Mouse (Mus musculus) c-Kit-positive CD71-positive TER-119-positive erythroid progenitor cells, embryonic 14.5 days (primary cell): ENCODE measurements around the gene Ell3.
"Not testable (repeated sequence)": the region's sequence is repeated elsewhere in the genome, so short reads cannot be mapped to it uniquely, and the experiment has no call there.

Experiments
- DNase-seq: peaks from one replicate; pipeline ENCODE4 v3.0.0-alpha.2; 2013; ENCODE audit warnings: low spot score

Gene Ell3

GRCm38 (mm10) chr2:121444178-121444577, at the start of gene Ell3:
Gene Ell3 (minus strand): TSS chr2:121444278.
- DNase-seq: no peak

GRCm38 (mm10) chr2:121484403-121484802, 40.3 kb upstream of the Ell3 start:
- DNase-seq: not testable (repeated sequence)

GRCm38 (mm10) chr2:121483576-121483975, 39.5 kb upstream of the Ell3 start:
- DNase-seq: no peak

- DNase-seq: not testable (repeated sequence)
These were observed 36.8 kb upstream of the Ell3 start for GRCm38 (mm10) chr2:121480916-121481315.

GRCm38 (mm10) chr2:121480498-121480897, 36.4 kb upstream of the Ell3 start:
- DNase-seq: peak; percentile 33

GRCm38 (mm10) chr2:121477491-121478266, 33.6 kb upstream of the Ell3 start:
- DNase-seq: no peak

- DNase-seq: not testable (repeated sequence)
These were observed 31.2 kb upstream of the Ell3 start for GRCm38 (mm10) chr2:121475306-121475705.

GRCm38 (mm10) chr2:121474180-121474535, 30.1 kb upstream of the Ell3 start:
- no peak for DNase-seq

GRCm38 (mm10) chr2:121473301-121474179, 29.5 kb upstream of the Ell3 start, which contains the start of gene Mfap1b:
Gene Mfap1b (minus strand): TSS chr2:121474067.
- DNase-seq: peak; percentile 85

GRCm38 (mm10) chr2:121472783-121473182, 28.7 kb upstream of the Ell3 start:
- not testable (repeated sequence) for DNase-seq

- not testable (repeated sequence) for DNase-seq
These were observed 24.9 kb upstream of the Ell3 start for GRCm38 (mm10) chr2:121468982-121469381.

- DNase-seq: no peak
These were observed 16.0 kb upstream of the Ell3 start for GRCm38 (mm10) chr2:121460071-121460470.

GRCm38 (mm10) chr2:121456692-121457642, 12.9 kb upstream of the Ell3 start, which contains the start of gene Serinc4:
Gene Serinc4 (minus strand): TSS chr2:121456781.
- peak; percentile 88 for DNase-seq

- no peak for DNase-seq
These were observed 11.5 kb upstream of the Ell3 start for GRCm38 (mm10) chr2:121455534-121455933.

- DNase-seq: no peak
These were observed 9.8 kb upstream of the Ell3 start for GRCm38 (mm10) chr2:121453917-121454316.

- no peak for DNase-seq
These were observed 8.9 kb upstream of the Ell3 start, which contains the start of gene Hypk for GRCm38 (mm10) chr2:121452990-121453389. Gene Hypk (plus strand): TSS chr2:121453290.

- DNase-seq: no peak
These were observed 8.3 kb upstream of the Ell3 start for GRCm38 (mm10) chr2:121452361-121452760.

- DNase-seq: no peak
These were observed 6.0 kb upstream of the Ell3 start for GRCm38 (mm10) chr2:121450093-121450492.

- DNase-seq: no peak
These were observed 5.5 kb upstream of the Ell3 start for GRCm38 (mm10) chr2:121449545-121450011.

GRCm38 (mm10) chr2:121448739-121449535, 4.9 kb upstream of the Ell3 start, which contains the start of gene Serf2:
Gene Serf2 (plus strand): TSS chr2:121449195.
- peak; percentile 97 for DNase-seq
